Mouse (Mus musculus) right cerebral cortex, postnatal 4 days (tissue): Measurements from ENCODE around the gene Tacr2.

ENCODE experiments used
- DNase-seq: peaks from one replicate; pipeline ENCODE4 v3.0.0-alpha.2; 2022

Tacr2 gene

GRCm38 (mm10) chr10:62306483-62306882 lies 54.2 kb downstream of the Tacr2 start:
- DNase-seq: no peak

- DNase-seq: no peak
Measured at GRCm38 (mm10) chr10:62308896-62309491, 56.8 kb downstream of the Tacr2 start.

GRCm38 (mm10) chr10:62309593-62309992 lies 57.4 kb downstream of the Tacr2 start:
- DNase-seq: no peak

GRCm38 (mm10) chr10:62310259-62311039 lies 58.2 kb downstream of the Tacr2 start:
- DNase-seq: no peak

GRCm38 (mm10) chr10:62311464-62311863 lies 59.2 kb downstream of the Tacr2 start:
- peak; percentile 22 for DNase-seq

GRCm38 (mm10) chr10:62313140-62313539 lies 60.9 kb downstream of the Tacr2 start:
- no peak for DNase-seq

GRCm38 (mm10) chr10:62313885-62314424 lies 61.7 kb downstream of the Tacr2 start:
- no peak for DNase-seq
